Mouse (Mus musculus) kidney, adult 2 months (tissue): ENCODE measurements at regions not wholly inside any gene's neighbourhood (a gene's known extent, or its start where the extent isn't known, plus 50 kb on each side); places are given as distances from the start of the nearest gene placed in this dataset.

ENCODE experiments used
- DNase-seq: peaks from one replicate; pipeline ENCODE4 v3.0.0; 2021
- H3K27ac ChIP-seq: fragments of 200-500 bp; 2 replicates; pipeline ENCODE4 v1.5.1; 2012; ENCODE audit warnings: low read depth, low read length, control low read depth, inconsistent platforms; ENCODE audit not compliant: insufficient read depth
- H3K27me3 ChIP-seq: fragments of 200-500 bp; replicated peaks from 2 replicates; pipeline ENCODE4 v1.6.1; 2012; ENCODE audit warnings: mild to moderate bottlenecking, moderate library complexity, low read length, inconsistent platforms; ENCODE audit not compliant: control insufficient read depth, insufficient read depth
- H3K36me3 ChIP-seq: fragments of 200-500 bp; 2 replicates; pipeline ENCODE4 v1.6.1; 2012; ENCODE audit warnings: mild to moderate bottlenecking, moderate library complexity, low read length, inconsistent platforms; ENCODE audit not compliant: control insufficient read depth, insufficient read depth
- H3K4me1 ChIP-seq: fragments of 200-500 bp; 2 replicates; pipeline ENCODE4 v1.6.1; 2011; ENCODE audit warnings: low read length; ENCODE audit not compliant: control insufficient read depth, insufficient read depth
- H3K4me3 ChIP-seq: fragments of 200-500 bp; 2 replicates; pipeline ENCODE4 v1.5.1; 2011; ENCODE audit warnings: mild to moderate bottlenecking, low read depth, low read length, control low read depth; ENCODE audit not compliant: insufficient read depth
- CTCF ChIP-seq: fragments of 200-500 bp; conservative IDR thresholded peaks from 2 replicates; pipeline ENCODE4 v1.5.1; 2011; ENCODE audit warnings: low read depth, mild to moderate bottlenecking, control low read depth, low read length, moderate library complexity, mixed read lengths; ENCODE audit not compliant: insufficient read depth, insufficient read length
- POLR2A ChIP-seq: fragments of 200-500 bp; IDR thresholded peaks from one replicate; pipeline ENCODE4 v1.6.1; 2011; ENCODE audit warnings: low read depth, low read length, control low read depth
- WGBS: fragments of 180-500 bp; shearing (Covaris S2); methylation state at CpG from one replicate; pipeline ENCODE4 v1.1.7; 2018; 5-methylcytosine and 5-hydroxymethylcytosine counted together

- WGBS = 31% methylated on average over 5 of the region's 5 CpGs
- Histone ChIP-seq H3K27ac (no peak overlapping the region), H3K4me3 (no peak overlapping the region), H3K4me1 (no peaks in the 10 kb centered on the region), H3K36me3 (no peaks in the 10 kb centered on the region), H3K27me3 (no peaks in the 10 kb centered on the region)
- no peak for DNase-seq
- TF ChIP-seq POLR2A (no peak), CTCF (no peak)
Observed at GRCm38 (mm10) chr3:78412669-78413419, 873.5 kb downstream of the Rapgef2 start.

- no peak overlapping the region for H3K4me3 ChIP-seq
- no peaks in the 10 kb centered on the region for H3K36me3 ChIP-seq
- no peaks in the 10 kb centered on the region for H3K27me3 ChIP-seq
- WGBS = 71% methylated on average over 4 of the region's 4 CpGs
- no peak overlapping the region for H3K27ac ChIP-seq
- H3K4me1 ChIP-seq = no peaks in the 10 kb centered on the region
- DNase-seq = no peak
- TF ChIP-seq CTCF (no peak), POLR2A (no peak)
Observed at GRCm38 (mm10) chr3:78411395-78411794, 874.9 kb downstream of the Rapgef2 start.

GRCm38 (mm10) chr3:78409237-78409636 lies 877.1 kb downstream of the Rapgef2 start:
- Histone ChIP-seq H3K36me3 (no peaks in the 10 kb centered on the region), H3K27ac (no peak overlapping the region), H3K27me3 (no peaks in the 10 kb centered on the region), H3K4me3 (no peak overlapping the region), H3K4me1 (no peaks in the 10 kb centered on the region)
- DNase-seq = no peak
- 76% methylated on average over 3 of the region's 3 CpGs for WGBS
- TF ChIP-seq CTCF = no peak

- DNase-seq = no peak
Observed at GRCm38 (mm10) chr3:78405760-78406467, 880.4 kb downstream of the Rapgef2 start.

GRCm38 (mm10) chr3:78358377-78358776 lies 927.9 kb downstream of the Rapgef2 start:
- H3K27ac ChIP-seq = no peak overlapping the region
- peak; percentile 45 for DNase-seq
- H3K36me3 ChIP-seq = no peaks in the 10 kb centered on the region
- no peak overlapping the region for H3K4me3 ChIP-seq
- H3K27me3 ChIP-seq = no peaks in the 10 kb centered on the region
- TF ChIP-seq POLR2A (no peak), CTCF (0 out of 2 replicates have a peak, but pooled peaks have one; percentile 10)
- 33% methylated on average over 1 of the region's 1 CpGs for WGBS
- H3K4me1 ChIP-seq = no peaks in the 10 kb centered on the region

More at GRCm38 (mm10) chr3:78405760-78406467, 880.4 kb downstream of the Rapgef2 start:
- TF ChIP-seq CTCF (no peak), POLR2A (no peak)
- Histone ChIP-seq H3K36me3 (no peaks in the 10 kb centered on the region), H3K4me3 (no peak overlapping the region), H3K4me1 (no peaks in the 10 kb centered on the region), H3K27me3 (no peaks in the 10 kb centered on the region), H3K27ac (no peak overlapping the region)
- 14% methylated on average over 6 of the region's 6 CpGs for WGBS

GRCm38 (mm10) chr3:78339891-78340290 lies 946.4 kb downstream of the Rapgef2 start:
- Histone ChIP-seq H3K27me3 (no peaks in the 10 kb centered on the region), H3K36me3 (no peaks in the 10 kb centered on the region), H3K4me1 (no peaks in the 10 kb centered on the region), H3K4me3 (no peak overlapping the region), H3K27ac (no peak overlapping the region)
- no peak for DNase-seq
- TF ChIP-seq POLR2A (no peak), CTCF (no peak)
- WGBS = 90% methylated on average over 1 of the region's 1 CpGs

GRCm38 (mm10) chr3:78311630-78312406 lies 974.5 kb downstream of the Rapgef2 start:
- Histone ChIP-seq H3K27ac (no peak overlapping the region), H3K27me3 (no peaks in the 10 kb centered on the region), H3K36me3 (no peaks in the 10 kb centered on the region), H3K4me1 (no peaks in the 10 kb centered on the region), H3K4me3 (no peak overlapping the region)
- WGBS = 62% methylated on average over 7 of the region's 7 CpGs
- TF ChIP-seq CTCF (no peak), POLR2A (no peak)
- no peak for DNase-seq
